Mouse (Mus musculus): Measurements from ENCODE around the gene Sirt3.

GRCm38 (mm10) chr7:140857550-140858505 lies 24.3 kb downstream of the Sirt3 start, which contains the start of gene Bet1l:
- no peak for TF ChIP-seq CTCF (IDR thresholded peaks at IDR 0.05; ENCODE audit: low read depth)
- TF ChIP-seq EP300 (optimal IDR thresholded peaks at IDR 0.05): no peak

Measured in stomach, postnatal 0 days (tissue).